Mouse (Mus musculus): Measurements from ENCODE around the gene Cdh5. TPM values are rescaled to one million over a fixed set of nuclear protein-coding genes. Genes with fewer than 3 reads are reported as not detected.

Cdh5 gene
- polyA plus RNA-seq, 1 experiment from 2014 or later = 2.9 TPM

DNA sequence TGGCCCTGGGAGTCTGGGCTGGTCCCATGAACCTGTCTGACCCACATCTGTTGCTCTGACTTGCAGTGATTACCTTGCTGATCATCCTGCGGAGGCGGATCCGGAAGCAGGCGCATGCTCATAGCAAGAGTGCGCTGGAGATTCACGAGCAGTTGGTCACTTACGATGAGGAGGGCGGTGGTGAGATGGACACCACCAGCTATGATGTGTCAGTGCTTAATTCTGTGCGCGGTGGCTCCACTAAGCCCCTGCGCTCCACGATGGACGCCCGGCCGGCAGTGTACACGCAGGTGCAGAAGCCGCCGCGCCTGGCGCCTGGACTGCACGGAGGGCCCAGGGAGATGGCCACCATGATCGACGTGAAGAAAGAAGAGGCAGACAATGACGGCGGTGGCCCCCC lies 41.0 kb downstream of the Cdh5 start:
- Histone ChIP-seq H3K4me3 (ENCODE audit: inconsistent target) (no peak overlapping the region), H3K79me2 (ENCODE audit: inconsistent target) (no peaks in the 10 kb centered on the region), H3K36me3 (ENCODE audit: inconsistent target) (no peaks in the 10 kb centered on the region), H3K27ac (no peak overlapping the region)
- WGBS (ENCODE audit: missing documents) = 94% methylated on average over 21 of the region's 25 CpGs

DNA sequence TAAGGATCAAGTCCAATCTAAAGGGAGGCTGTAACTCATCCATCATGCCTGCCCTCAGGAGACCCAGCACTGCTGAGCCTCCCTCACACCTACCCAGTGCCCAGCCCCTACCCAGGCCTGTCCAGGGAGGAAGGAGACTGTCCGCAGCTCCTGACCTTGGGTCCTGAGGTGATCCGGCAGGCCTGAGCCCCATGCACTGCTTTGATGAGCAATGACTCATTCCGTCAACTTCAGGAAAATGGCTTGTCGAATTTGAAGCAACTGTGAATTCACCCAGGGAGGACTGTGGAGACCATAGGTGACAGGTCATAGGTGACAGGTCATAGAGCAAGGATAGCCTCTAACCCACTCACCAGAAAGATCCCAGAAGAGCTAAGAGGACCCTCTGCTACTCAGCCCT lies 42.0 kb downstream of the Cdh5 start:
- Histone ChIP-seq H3K27ac (no peak overlapping the region), H3K36me3 (ENCODE audit: inconsistent target) (no peaks in the 10 kb centered on the region), H3K4me3 (ENCODE audit: inconsistent target) (no peak overlapping the region), H3K79me2 (ENCODE audit: inconsistent target) (no peaks in the 10 kb centered on the region)
- WGBS (ENCODE audit: missing documents) = 94% methylated on average over 4 of the region's 4 CpGs

DNA sequence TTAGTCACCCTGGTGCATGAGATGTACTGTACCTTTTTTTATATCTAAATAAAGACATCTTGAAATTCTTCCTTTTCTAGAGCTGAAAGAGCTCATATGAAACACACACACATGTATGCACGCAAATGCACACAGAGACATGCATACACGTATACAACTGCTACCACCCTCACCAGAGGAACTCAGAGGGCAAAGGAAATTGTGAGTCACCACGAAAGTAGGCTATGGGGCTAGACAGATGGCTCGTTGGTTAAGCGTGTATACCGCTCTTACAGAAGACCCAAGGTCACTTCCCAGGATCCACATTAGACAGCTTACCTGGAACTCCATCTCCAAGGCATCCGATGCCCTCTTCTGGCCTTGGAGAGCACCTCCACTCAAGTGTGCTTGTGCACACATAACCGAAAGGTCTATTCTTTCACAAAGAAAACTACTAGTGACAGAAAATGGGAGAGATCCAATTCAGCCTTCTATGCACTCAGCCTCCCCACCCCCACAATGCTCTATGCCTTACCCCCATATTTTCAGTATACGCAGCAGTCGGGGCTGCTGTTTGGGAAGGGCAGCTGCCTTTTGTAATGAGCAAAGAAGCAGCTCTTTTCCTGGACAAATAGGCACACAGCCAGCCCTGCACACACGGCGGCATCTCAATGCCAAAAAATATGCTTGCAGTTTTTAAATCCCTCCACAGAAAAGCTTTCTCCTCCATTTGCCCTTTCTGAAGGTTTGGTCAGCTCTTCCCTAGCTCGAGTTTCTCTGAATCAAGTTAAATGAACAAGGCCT lies 43.2 kb downstream of the Cdh5 start:
- whole genome bisulfite sequencing (ENCODE audit: missing documents) = 76% methylated on average over 13 of the region's 13 CpGs

DNA sequence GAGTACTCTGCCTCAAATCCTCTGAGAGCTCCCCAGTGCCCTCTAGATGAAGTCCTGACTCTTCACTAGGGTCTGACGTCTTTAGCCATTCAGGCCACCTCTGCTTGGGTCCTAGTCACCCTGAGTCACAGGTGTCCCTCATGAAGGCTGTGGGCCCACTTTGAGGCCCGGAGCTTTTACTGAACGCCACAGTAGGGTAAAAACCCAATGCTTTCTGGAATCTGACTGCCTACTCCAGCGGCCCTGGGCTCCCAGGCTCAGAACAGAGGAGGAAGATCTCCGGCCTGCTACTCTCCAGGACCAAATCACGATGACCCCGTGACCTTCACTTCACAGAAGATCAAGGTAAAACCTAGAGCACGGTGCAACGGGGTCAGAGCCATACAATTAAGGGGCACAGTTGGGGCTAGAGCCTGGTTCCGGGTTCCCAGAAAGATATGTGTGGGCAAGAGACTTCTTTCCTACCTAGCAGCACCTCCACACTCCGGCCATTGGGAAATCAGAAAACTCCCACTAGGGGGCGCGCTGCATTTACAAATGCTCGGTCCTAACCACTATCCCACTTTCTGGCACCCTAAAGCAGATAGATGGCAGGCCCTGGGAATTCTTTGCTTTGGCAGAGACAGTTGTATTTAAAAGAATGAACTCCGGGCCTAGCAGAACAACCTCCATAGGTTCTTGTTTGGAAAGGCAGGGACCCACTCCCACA lies 44.7 kb downstream of the Cdh5 start:
- H3K79me2 ChIP-seq (ENCODE audit: inconsistent target) = no peaks in the 10 kb centered on the region
- WGBS (ENCODE audit: missing documents) = 41% methylated on average over 15 of the region's 15 CpGs
- H3K4me3 ChIP-seq (ENCODE audit: inconsistent target) = no peak overlapping the region
- H3K36me3 ChIP-seq (ENCODE audit: inconsistent target) = no peaks in the 10 kb centered on the region
- H3K27ac ChIP-seq = no peak overlapping the region

More for the DNA sequence above, 43.2 kb downstream of the Cdh5 start:
- H3K79me2 ChIP-seq (ENCODE audit: inconsistent target) = no peaks in the 10 kb centered on the region
- no peak overlapping the region for H3K4me3 ChIP-seq (ENCODE audit: inconsistent target)
- no peaks in the 10 kb centered on the region for H3K36me3 ChIP-seq (ENCODE audit: inconsistent target)
- H3K27ac ChIP-seq = no peak overlapping the region

DNA sequence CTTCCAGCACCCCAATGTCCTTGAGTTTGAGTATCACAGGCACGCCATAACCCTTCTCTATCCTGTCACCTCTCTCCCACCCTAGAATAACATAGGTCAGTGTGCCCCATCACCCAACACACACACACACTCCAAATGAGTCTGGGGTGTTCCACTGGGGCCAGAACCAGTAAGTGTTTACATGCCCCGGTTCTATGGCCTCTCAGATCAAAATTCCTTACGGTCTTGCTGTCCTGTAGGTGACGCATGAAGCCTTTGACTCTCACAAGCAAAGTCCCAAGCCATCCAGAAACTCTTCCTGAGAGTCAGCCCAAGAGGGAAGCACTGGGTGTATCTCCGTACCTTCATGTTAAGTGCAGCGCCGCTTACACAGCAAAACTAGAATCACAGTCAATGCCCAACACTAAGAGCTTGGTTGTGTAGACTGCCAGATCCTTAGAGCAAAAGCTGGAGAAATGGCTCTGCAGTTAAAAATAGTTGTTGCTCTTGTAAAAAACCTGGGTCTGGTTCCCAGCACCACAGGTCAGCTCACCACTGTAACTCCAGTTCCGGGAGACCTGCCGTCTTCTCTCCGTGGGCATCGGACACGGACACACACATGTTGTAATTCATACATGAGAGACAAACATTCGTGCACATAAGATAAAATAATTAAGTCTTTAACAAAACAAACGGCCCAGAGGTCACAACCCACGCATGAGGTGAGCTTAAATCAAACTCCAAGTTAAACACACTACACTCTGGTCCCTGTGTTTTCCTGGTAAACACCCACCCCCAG lies 45.5 kb downstream of the Cdh5 start:
- H3K27ac ChIP-seq = no peak overlapping the region
- H3K36me3 ChIP-seq (ENCODE audit: inconsistent target) = no peaks in the 10 kb centered on the region
- H3K4me3 ChIP-seq (ENCODE audit: inconsistent target) = no peak overlapping the region
- 97% methylated on average over 10 of the region's 15 CpGs for WGBS (ENCODE audit: missing documents)
- no peaks in the 10 kb centered on the region for H3K79me2 ChIP-seq (ENCODE audit: inconsistent target)

DNA sequence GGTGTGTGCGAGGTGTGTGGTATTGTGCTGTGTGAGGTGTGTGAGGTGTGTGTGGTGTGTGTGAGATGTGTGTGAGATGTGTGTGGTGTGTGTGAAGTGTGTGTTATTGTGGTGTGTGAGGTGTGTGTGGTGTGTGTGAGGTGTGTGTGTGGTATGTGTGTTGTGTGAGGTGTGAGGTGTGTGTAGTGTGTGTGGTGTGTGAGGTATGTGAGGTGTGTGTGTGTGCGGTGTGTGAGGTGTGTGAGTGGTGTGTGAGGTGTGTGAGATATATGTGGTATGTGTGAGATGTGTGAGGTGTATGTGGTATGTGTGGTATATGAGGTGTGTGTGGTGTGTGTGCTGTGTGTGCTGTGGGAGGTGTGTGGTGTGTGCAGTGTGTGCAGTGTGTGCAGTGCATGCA lies 46.5 kb downstream of the Cdh5 start:
- Histone ChIP-seq H3K79me2 (ENCODE audit: inconsistent target) (no peaks in the 10 kb centered on the region), H3K27ac (no peak overlapping the region), H3K36me3 (ENCODE audit: inconsistent target) (no peaks in the 10 kb centered on the region), H3K4me3 (ENCODE audit: inconsistent target) (no peak overlapping the region)
- WGBS (ENCODE audit: missing documents) = 82% methylated on average over 1 of the region's 2 CpGs

DNA sequence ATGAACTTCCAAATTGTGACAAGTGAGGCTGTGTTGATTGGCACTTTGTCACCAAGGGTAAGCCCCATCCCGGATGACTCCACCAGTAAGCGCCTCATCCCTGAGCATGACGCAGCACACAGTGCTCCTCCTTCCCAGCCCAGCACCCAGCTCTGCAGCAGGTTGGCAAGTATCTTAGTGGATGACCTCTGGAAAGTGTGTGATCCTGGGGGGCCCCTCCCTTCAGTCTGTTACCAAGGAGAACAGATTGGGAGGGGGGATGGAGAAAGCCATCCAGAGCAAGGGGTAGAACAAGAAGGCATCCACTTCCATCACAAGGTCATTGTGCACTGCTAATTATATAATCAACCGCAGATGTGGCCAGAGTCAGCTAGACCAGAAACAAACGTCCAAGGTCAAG lies 59.3 kb downstream of the Cdh5 start:
- Histone ChIP-seq H3K4me3 (ENCODE audit: inconsistent target) (no peak overlapping the region), H3K79me2 (ENCODE audit: inconsistent target) (no peaks in the 10 kb centered on the region), H3K36me3 (ENCODE audit: inconsistent target) (no peaks in the 10 kb centered on the region), H3K27ac (no peak overlapping the region)
- WGBS (ENCODE audit: missing documents) = 98% methylated on average over 5 of the region's 5 CpGs

DNA sequence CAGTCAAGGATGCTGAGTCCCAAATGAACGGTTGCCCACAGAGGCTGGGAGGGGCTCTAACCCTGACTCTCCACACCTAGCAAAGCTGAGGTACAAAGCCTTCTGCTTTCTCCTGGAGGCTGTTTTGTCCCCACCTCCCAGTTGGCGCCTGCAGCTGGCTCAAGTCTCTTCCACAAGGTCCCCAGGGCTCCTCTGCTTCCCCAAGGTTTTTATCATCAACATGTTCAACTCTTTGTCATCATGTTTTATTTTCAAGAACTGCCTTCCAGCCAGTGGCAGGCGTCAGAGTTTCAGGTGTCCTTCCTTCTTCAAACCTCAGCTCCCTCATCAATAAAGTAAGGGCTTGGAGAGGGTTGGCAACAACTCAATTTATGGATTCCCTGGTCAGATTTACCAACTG lies 68.0 kb downstream of the Cdh5 start:
- Histone ChIP-seq H3K36me3 (ENCODE audit: inconsistent target) (no peaks in the 10 kb centered on the region), H3K27ac (no peak overlapping the region), H3K79me2 (ENCODE audit: inconsistent target) (no peaks in the 10 kb centered on the region), H3K4me3 (ENCODE audit: inconsistent target) (no peak overlapping the region)
- WGBS (ENCODE audit: missing documents) = 89% methylated on average over 3 of the region's 3 CpGs

DNA sequence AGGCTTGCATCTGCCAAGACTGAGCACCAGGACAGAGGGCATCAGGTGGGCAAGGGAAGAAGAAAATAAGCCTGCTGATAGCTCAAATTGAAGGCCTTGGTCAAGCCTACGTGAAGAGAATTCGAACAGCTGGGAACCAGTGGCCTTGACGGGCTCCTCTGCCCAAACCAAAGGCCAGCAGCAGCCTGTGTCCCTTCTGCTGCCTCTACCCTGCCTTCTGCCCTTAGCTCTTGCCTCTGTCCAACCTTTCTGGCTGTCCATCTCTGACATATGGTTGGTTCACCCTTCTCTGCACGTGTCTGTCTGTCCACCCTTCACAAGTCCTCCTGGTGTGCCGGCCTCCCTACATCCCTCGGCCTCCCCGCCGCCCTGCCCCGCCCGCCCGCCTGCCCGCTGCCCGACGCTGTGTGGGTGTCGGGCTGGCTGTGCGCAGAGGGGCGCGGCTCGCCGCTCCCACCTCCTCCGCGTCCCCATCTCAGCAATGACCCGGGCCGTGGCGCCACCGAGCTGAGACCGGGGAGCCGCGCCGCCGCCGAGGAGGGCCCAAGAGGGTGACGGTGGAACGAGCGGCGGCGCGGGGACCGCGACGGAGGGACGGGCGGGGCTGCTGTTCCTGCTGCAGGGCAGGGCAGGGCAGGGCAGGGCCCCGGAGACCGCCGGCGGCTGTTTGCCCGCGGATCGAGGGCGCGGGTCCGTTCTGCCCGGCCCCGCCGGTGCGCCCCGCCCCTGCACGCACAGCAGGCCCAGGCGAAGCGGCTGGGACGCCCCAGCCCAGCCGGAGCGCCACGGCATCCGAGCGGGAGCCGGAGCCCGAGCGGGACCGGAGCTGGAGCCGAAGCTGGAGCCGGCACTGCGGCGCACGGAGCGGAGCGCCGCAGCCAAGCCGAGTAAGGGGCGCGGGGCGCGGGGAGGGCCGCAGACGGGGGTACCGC lies 69.0 kb downstream of the Cdh5 start, which contains the start of gene Bean1:
TSS of gene Bean1 (plus strand) at position 325 of the 932 bp plus-strand sequence.
- no peak within 1 kb of the TSS for H3K4me3 ChIP-seq (ENCODE audit: inconsistent target)
- 6% methylated on average over 53 of the region's 87 CpGs for WGBS (ENCODE audit: missing documents)

DNA sequence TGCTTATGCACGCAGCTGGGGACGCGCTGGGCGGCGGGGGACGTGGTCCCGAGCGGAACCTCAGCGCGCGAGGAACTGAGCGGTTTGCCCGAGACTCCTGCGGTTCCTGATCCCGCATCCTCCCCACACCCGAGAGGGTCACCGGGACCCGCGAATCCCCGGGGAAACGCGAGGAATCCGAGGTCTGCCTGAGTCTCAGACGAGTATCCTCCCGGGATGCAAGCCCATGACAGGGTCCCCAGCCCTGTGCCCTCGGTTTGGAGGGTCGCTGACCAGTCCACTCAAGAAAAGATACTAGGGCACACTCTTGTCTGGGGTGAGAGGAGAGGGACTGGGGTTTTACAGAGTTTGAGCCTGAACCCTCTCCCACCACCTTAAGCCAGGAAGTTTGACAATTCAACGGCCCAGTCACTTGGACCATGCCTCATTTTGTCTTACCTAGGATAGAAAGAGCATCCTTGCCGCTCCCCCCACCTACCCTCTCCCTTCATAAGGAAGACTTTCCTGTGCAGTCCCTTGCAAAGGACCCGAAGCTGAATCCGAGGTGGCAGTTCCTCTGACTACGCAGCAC lies 69.7 kb downstream of the Cdh5 start:
- no peaks in the 10 kb centered on the region for H3K36me3 ChIP-seq (ENCODE audit: inconsistent target)
- no peak overlapping the region for H3K27ac ChIP-seq
- 9% methylated on average over 27 of the region's 32 CpGs for WGBS (ENCODE audit: missing documents)
- no peak overlapping the region for H3K4me3 ChIP-seq (ENCODE audit: inconsistent target)
- H3K79me2 ChIP-seq (ENCODE audit: inconsistent target) = no peaks in the 10 kb centered on the region

More for the DNA sequence above, 69.0 kb downstream of the Cdh5 start, which contains the start of gene Bean1:
- Histone ChIP-seq H3K36me3 (ENCODE audit: inconsistent target) (no peaks in the 10 kb centered on the region), H3K27ac (no peak within 1 kb of the TSS), H3K79me2 (ENCODE audit: inconsistent target) (no peaks in the 10 kb centered on the region)

DNA sequence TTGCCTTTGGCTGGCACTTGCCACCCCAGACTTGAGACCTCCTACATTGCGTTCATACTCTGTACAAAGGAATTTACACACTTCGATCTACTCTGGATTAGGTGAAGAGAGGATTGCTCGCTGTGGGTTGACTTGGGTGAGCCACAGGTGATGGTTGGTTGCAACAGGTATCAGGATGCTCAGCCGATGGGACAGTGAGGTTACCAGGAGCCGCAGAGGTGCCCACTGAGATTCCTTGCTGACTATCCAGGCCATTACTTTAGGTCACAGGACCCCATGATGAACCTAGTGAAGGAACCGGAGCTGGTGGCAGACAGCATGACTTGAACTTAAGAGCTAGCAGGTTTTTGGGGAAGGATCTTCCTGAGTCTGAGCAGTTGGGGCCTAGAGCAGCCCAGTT lies 71.0 kb downstream of the Cdh5 start:
- no peak overlapping the region for H3K27ac ChIP-seq
- 91% methylated on average over 6 of the region's 6 CpGs for WGBS (ENCODE audit: missing documents)
- H3K36me3 ChIP-seq (ENCODE audit: inconsistent target) = no peaks in the 10 kb centered on the region
- H3K4me3 ChIP-seq (ENCODE audit: inconsistent target) = no peak overlapping the region
- H3K79me2 ChIP-seq (ENCODE audit: inconsistent target) = no peaks in the 10 kb centered on the region

DNA sequence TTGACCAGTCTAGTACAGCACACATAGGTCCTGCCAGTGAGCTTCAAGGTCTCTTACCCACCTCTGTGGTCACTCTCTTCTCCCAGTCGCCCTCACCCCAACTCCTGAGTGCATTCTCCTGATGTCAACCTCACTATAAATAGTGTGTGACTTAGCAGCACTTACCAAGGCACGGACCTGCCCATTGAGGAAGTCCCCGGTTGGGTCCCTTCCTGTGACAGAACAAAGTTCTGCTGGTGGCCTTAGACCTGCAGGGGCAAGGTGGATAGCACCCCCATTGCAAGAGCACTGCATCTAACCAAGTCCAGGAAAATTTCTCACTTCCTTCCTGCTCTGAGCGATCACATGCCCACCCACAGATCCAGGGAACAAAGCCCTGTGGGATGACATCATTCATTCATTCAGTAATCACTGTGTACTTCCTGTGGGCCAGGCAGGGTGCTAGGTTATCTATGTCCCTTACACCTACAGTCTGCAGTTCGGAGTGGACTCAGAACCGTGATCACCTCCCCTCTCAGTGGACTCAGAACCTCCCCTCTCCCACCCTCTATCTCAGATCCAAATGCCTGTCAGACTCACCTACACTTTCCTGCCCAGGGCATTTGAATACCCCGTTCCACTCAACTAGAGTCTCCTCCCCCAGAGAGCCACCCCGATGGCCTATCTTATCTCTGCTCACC lies 74.6 kb downstream of the Cdh5 start:
- no peak overlapping the region for H3K27ac ChIP-seq
- no peak overlapping the region for H3K4me3 ChIP-seq (ENCODE audit: inconsistent target)
- 39% methylated on average over 8 of the region's 8 CpGs for WGBS (ENCODE audit: missing documents)
- H3K79me2 ChIP-seq (ENCODE audit: inconsistent target) = no peaks in the 10 kb centered on the region
- H3K36me3 ChIP-seq (ENCODE audit: inconsistent target) = no peaks in the 10 kb centered on the region

DNA sequence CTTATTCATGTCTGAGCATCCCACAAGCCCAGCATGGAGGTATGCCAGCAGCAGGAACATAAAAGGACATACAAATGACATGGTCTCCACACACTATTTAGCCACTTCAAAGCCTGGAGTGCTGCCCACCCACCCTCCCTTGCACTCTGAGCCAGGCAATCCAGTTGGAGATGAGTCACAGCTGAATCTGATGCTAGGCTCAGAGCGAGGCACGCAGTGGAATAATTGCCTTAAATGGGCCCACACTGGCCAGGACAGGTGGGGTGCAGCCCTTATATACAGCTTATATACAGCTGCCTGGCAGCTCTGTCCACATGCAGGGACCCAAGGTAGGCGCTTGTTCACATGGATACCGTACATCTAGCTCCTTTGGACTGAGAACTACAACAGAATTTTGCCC lies 75.6 kb downstream of the Cdh5 start:
- Histone ChIP-seq H3K79me2 (ENCODE audit: inconsistent target) (no peaks in the 10 kb centered on the region), H3K36me3 (ENCODE audit: inconsistent target) (no peaks in the 10 kb centered on the region)

More for the DNA sequence above, 75.6 kb downstream of the Cdh5 start:
- no peak overlapping the region for H3K4me3 ChIP-seq (ENCODE audit: inconsistent target)
- WGBS (ENCODE audit: missing documents) = 93% methylated on average over 4 of the region's 4 CpGs
- no peak overlapping the region for H3K27ac ChIP-seq

All from macrophage (primary cell).